Mouse (Mus musculus): Measurements from ENCODE around the gene Rbm15b.

GRCm38 (mm10) chr9:106889321-106889720 is 2.1 kb upstream of the Rbm15b start:
- TF ChIP-seq CTCF (IDR thresholded peaks at IDR 0.05; ENCODE audit: borderline replicate concordance, control insufficient read depth, extremely low read depth, insufficient read depth, low read length, poor library complexity) (no peak), POLR2A (IDR thresholded peaks at IDR 0.05; ENCODE audit: control insufficient read depth, extremely low read depth, insufficient read depth, low read length, poor library complexity) (no peak)
